Mouse (Mus musculus): ENCODE data around the gene March1. TPM values are rescaled to one million over a fixed set of nuclear protein-coding genes. Genes with fewer than 3 reads are reported as not detected.

The March1 gene
- polyA plus RNA-seq, 1 experiment from 2014 or later, result 0.90 TPM

DNA sequence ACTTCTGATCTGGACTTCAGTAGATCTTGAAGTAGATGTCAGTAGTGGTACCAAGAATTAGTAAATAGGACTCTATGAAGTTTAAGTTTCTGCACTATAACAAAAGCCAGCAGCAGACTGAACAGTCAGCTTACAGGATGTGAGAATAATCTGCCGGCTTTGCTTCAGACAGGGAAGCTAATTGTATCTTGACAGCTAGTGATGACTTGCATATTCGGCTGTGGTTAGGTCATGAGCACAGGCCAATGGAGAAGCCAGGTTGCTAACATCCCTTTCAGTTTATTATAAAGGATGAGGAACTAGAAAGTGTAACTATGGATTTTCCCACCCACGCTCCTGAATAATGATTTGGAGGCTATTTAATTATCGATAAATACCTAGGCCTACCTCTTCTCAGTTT lies 872.9 kb downstream of the March1 start:
- ATAC-seq (ENCODE audit: insufficient number of reproducible peaks, insufficient read depth, low FRiP score, low TSS enrichment), result no peak
- Histone ChIP-seq H3K4me1 (no peaks in the 10 kb centered on the region), H3K27ac (no peak overlapping the region), H3K36me3 (no peaks in the 10 kb centered on the region), H3K4me3 (no peak overlapping the region), H3K4me2 (replicated peaks) (no peak overlapping the region), H3K9me3 (no peaks in the 10 kb centered on the region), H3K27me3 (no peaks in the 10 kb centered on the region), H3K9ac (no peak overlapping the region)
- WGBS, result 82% methylated on average over 4 of the region's 4 CpGs

DNA sequence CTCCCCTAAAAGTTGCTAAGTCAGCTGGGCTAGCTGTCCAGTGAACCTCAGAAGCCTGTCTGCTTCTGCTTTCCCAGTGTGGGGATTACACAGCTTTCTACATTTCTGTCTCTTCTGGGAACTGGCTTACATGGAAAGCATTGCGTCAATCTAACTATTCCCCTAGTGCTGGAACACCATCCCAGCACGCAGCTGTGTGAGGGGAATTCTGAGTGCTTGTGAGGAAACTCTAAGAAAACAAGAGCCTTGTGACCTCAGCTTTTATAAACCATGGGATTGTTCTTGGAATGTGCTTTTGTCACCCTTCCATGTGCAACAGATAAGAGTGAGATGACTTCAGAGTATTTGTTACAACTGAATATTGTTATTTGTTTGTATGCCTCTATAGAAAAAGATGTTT lies 876.8 kb downstream of the March1 start:
- Histone ChIP-seq H3K27ac (no peak overlapping the region), H3K9me3 (no peaks in the 10 kb centered on the region), H3K27me3 (0 out of 2 replicates have a peak, but pooled peaks cover 4% of the 10 kb centered on the region), H3K9ac (no peak overlapping the region), H3K4me3 (no peak overlapping the region), H3K36me3 (no peaks in the 10 kb centered on the region), H3K4me2 (replicated peaks) (no peak overlapping the region), H3K4me1 (no peaks in the 10 kb centered on the region)
- WGBS, result 79% methylated on average over 2 of the region's 2 CpGs
- no peak for ATAC-seq (ENCODE audit: insufficient number of reproducible peaks, insufficient read depth, low FRiP score, low TSS enrichment)

DNA sequence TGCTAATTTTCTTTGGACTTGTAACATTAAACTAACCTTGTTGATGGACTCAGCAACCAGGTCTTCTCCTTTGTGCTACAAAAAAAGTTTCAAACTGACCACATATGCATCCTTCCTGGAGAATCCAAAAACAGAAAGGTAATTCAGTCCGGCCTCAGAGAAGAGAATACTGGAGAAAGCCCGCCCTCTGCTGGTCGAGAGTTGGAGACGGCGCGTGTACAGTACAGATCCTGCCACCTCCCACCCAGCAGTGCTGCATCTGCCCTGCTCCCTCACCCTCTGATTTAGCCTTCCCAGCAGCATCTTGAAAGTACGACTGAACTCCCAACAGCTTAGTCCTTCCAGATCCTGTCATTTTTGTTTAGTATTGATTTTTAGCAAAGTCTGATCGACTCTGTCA lies 878.0 kb downstream of the March1 start:
- Histone ChIP-seq H3K27me3 (0 out of 2 replicates have a peak, but pooled peaks cover 4% of the 10 kb centered on the region), H3K9me3 (no peaks in the 10 kb centered on the region), H3K36me3 (no peaks in the 10 kb centered on the region), H3K4me2 (replicated peaks) (no peak overlapping the region), H3K4me1 (no peaks in the 10 kb centered on the region), H3K27ac (no peak overlapping the region), H3K9ac (no peak overlapping the region), H3K4me3 (no peak overlapping the region)
- 7% methylated on average over 8 of the region's 8 CpGs for WGBS
- no peak for ATAC-seq (ENCODE audit: insufficient number of reproducible peaks, insufficient read depth, low FRiP score, low TSS enrichment)

DNA sequence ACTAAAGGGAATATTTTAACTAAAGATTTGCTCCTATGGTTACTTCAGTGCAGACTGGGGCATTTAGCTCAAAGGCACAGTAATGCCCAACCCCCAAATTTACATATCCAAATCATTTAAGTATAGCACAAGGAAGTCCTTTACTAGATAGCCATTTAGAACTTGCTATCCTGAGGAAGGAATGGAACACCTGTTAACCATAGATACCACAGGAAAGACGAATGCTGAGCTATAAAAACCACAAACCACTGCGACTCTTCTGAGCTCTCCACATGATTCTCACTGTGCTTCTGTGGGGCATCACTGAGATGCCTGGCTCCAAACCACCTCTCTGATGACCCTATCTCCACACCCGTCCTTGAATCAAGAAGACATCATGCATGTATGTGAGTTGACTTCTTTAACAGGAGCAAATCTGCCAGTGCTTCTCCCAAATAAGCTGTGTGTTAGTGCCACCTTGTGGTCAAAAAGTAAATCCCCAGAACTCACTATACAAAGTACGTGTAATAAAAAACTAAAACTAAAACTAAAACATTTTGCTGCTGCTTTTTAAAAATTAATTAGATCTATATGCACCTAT lies 879.4 kb downstream of the March1 start:
- Histone ChIP-seq H3K9ac (no peak overlapping the region), H3K9me3 (no peaks in the 10 kb centered on the region), H3K27me3 (0 out of 2 replicates have a peak, but pooled peaks cover 4% of the 10 kb centered on the region), H3K36me3 (no peaks in the 10 kb centered on the region), H3K4me2 (replicated peaks) (no peak overlapping the region), H3K27ac (no peak overlapping the region), H3K4me3 (no peak overlapping the region), H3K4me1 (no peaks in the 10 kb centered on the region)
- ATAC-seq (ENCODE audit: insufficient number of reproducible peaks, insufficient read depth, low FRiP score, low TSS enrichment), result no peak
- 34% methylated on average over 4 of the region's 4 CpGs for WGBS

DNA sequence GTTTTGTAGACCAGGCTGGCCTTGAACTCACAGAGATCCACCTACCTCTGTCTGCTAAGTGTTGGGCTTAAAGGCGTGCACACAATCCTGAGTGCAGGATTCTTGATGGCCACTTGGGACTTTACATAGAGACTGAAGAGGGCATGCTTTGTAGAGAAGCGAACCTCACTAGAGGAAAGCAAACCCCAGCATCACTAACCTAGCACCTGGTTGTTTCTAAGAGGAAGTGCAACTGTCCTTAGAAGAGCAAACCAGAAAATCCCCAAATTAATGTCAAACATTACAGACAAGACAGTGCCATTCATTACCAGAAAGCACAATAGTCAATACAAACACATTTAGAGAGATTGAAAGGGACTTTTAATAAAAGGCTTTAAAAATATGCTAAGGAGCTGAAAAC lies 885.7 kb downstream of the March1 start:
- no peak overlapping the region for H3K27ac ChIP-seq
- no peak overlapping the region for H3K4me2 ChIP-seq (replicated peaks)
- H3K9ac ChIP-seq, result no peak overlapping the region
- H3K36me3 ChIP-seq, result no peaks in the 10 kb centered on the region
- H3K4me3 ChIP-seq, result no peak overlapping the region
- no peaks in the 10 kb centered on the region for H3K9me3 ChIP-seq
- ATAC-seq (ENCODE audit: insufficient number of reproducible peaks, insufficient read depth, low FRiP score, low TSS enrichment), result no peak
- 75% methylated on average over 2 of the region's 2 CpGs for WGBS
- no peaks in the 10 kb centered on the region for H3K27me3 ChIP-seq
- no peaks in the 10 kb centered on the region for H3K4me1 ChIP-seq

DNA sequence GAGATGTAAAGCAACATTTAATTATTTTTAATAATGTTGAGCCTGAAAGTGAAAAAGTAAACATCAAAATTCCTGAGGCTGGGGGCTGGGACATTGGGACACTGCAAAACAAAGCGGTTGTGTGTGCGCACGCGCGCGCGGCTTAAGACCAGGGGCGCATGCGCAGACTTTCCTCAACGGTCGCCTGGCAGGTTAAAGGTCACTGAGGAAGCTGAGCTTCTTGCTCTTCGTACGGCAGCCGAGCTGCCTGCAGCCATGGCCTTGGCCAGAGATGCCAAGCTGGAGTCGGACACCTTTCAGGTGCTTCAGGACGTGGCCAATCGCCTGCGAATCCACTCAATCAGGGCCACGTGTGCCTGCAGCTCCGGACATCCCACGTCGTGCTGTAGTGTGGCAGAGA lies 893.8 kb downstream of the March1 start, which contains the start of gene Tktl2:
TSS of gene Tktl2 (plus strand) at position 220 of the 400 bp plus-strand sequence.
- H3K27ac ChIP-seq, result no peak within 1 kb of the TSS
- no peaks in the 10 kb centered on the region for H3K36me3 ChIP-seq
- H3K27me3 ChIP-seq, result no peaks in the 10 kb centered on the region
- H3K9me3 ChIP-seq, result no peaks in the 10 kb centered on the region
- H3K4me1 ChIP-seq, result no peaks in the 10 kb centered on the region
- 94% methylated on average over 22 of the region's 22 CpGs for WGBS
- no peak within 1 kb of the TSS for H3K9ac ChIP-seq
- H3K4me3 ChIP-seq, result no peak within 1 kb of the TSS
- ATAC-seq (ENCODE audit: insufficient number of reproducible peaks, insufficient read depth, low FRiP score, low TSS enrichment), result no peak
- no peak within 1 kb of the TSS for H3K4me2 ChIP-seq (replicated peaks)

DNA sequence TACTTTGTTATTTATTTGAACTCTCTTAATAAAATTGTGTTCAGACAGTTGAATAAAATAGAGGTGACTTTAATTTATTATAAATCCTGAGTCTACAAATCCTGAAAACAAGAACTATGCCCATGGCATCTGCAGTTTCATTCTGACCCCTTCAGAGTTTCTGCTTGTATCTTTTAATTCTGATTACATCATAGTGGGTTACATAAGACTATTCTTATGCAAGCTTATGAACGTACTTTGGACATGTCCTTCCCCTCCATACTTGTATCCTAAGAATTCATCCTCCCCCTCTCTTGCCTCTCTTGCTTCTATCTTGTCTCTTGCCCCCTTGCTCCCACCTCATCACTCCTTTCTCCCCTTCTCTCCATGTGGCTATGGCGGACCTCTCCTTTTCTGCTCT lies 901.4 kb downstream of the March1 start:
- no peak overlapping the region for H3K4me3 ChIP-seq
- H3K4me1 ChIP-seq, result no peaks in the 10 kb centered on the region
- no peak overlapping the region for H3K4me2 ChIP-seq (replicated peaks)
- no peaks in the 10 kb centered on the region for H3K27me3 ChIP-seq
- H3K27ac ChIP-seq, result no peak overlapping the region
- WGBS, result 81% methylated on average over 2 of the region's 2 CpGs
- H3K36me3 ChIP-seq, result no peaks in the 10 kb centered on the region
- no peak for ATAC-seq (ENCODE audit: insufficient number of reproducible peaks, insufficient read depth, low FRiP score, low TSS enrichment)
- no peak overlapping the region for H3K9ac ChIP-seq
- H3K9me3 ChIP-seq, result no peaks in the 10 kb centered on the region

DNA sequence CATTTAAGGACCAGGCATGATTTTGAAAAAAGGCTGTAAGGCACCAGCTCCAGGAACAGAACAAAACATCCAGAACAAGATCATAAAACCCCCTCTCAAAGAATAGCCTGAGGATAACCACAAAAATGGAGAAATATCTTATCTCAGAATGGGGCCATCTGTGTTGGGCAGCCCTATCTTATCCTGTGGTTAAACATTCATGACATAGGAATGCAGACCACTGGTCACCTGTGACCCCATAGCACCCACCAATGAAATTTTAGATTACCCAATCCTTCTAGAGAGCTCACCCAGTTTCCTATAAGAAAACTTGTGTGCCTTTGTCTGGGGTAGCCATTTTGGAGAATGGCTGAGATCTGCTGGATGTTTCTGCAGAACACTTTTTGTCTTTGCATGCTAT lies 902.9 kb downstream of the March1 start:
- no peaks in the 10 kb centered on the region for H3K4me1 ChIP-seq
- H3K27me3 ChIP-seq, result no peaks in the 10 kb centered on the region
- no peak overlapping the region for H3K27ac ChIP-seq
- no peak overlapping the region for H3K9ac ChIP-seq
- H3K36me3 ChIP-seq, result no peaks in the 10 kb centered on the region
- ATAC-seq (ENCODE audit: insufficient number of reproducible peaks, insufficient read depth, low FRiP score, low TSS enrichment), result no peak
- H3K9me3 ChIP-seq, result no peaks in the 10 kb centered on the region
- no peak overlapping the region for H3K4me3 ChIP-seq
- H3K4me2 ChIP-seq (replicated peaks), result no peak overlapping the region
